Mouse (Mus musculus) heart, embryonic 16.5 days (tissue): ENCODE results near the gene Srsf4. TPM values are rescaled to one million over a fixed set of nuclear protein-coding genes. Genes with fewer than 3 reads are reported as not detected.

Experiments used
- ATAC-seq: fragments of 200-750 bp; cut with Nextera tagmentation; replicated peaks from 2 replicates; pipeline ENCODE4 v1.8.0; 2017; ENCODE audit warnings: moderate number of reproducible peaks; ENCODE audit not compliant: insufficient read depth, low FRiP score; ENCODE audit errors: extremely low read depth
- H3K27ac ChIP-seq: fragments of 300-500 bp; sonication (generic); 2 replicates; pipeline ENCODE4 v1.5.1; 2014; ENCODE audit warnings: mild to moderate bottlenecking, low read length, control low read depth, moderate library complexity
- H3K27me3 ChIP-seq: fragments of 300-500 bp; sonication (generic); 2 replicates; pipeline ENCODE4 v1.6.1; 2014; ENCODE audit warnings: low read length, mixed read lengths; ENCODE audit not compliant: control insufficient read depth, insufficient read depth
- H3K36me3 ChIP-seq: fragments of 300-500 bp; sonication (generic); 2 replicates; pipeline ENCODE4 v1.6.1; 2014; ENCODE audit not compliant: control insufficient read depth, insufficient read depth
- H3K4me1 ChIP-seq: fragments of 300-500 bp; sonication (generic); 2 replicates; pipeline ENCODE4 v1.6.1; 2014; ENCODE audit warnings: low read length, mixed read lengths; ENCODE audit not compliant: control insufficient read depth, insufficient read depth
- H3K4me2 ChIP-seq: fragments of 300-500 bp; sonication (generic); 2 replicates; pipeline ENCODE4 v1.6.1; 2014; ENCODE audit warnings: low read depth, mild to moderate bottlenecking, control low read depth, low read length
- H3K4me3 ChIP-seq: fragments of 300-500 bp; sonication (generic); 2 replicates; pipeline ENCODE4 v1.5.1; 2014; ENCODE audit warnings: mild to moderate bottlenecking, control low read depth, low read length
- H3K9ac ChIP-seq: fragments of 300-500 bp; sonication (generic); 2 replicates; pipeline ENCODE4 v1.6.1; 2014; ENCODE audit warnings: low read length, control low read depth
- H3K9me3 ChIP-seq: fragments of 300-500 bp; sonication (generic); replicated peaks from 2 replicates; pipeline ENCODE4 v1.6.1; 2016; ENCODE audit warnings: low read length; ENCODE audit not compliant: control insufficient read depth
- WGBS: fragments of 180-500 bp; shearing (Covaris S2); extraction: QIAGEN DNeasy Blood & Tissue Kit; methylation state at CpG from one replicate; pipeline ENCODE4 v1.1.7; 2014; 5-methylcytosine and 5-hydroxymethylcytosine counted together
- polyA plus RNA-seq: library from polyadenylated mRNA; unstranded; fragments of >200 nt; fragmentation: Nextera tagmentation; extraction: Ambion mirVana; gene quantifications from 2 replicates; pipeline ENCODE4 v1.2.1, GENCODE M21; 2015

Gene Srsf4
- polyA plus RNA-seq, 1 experiment from 2014 or later: 76.8 TPM

DNA sequence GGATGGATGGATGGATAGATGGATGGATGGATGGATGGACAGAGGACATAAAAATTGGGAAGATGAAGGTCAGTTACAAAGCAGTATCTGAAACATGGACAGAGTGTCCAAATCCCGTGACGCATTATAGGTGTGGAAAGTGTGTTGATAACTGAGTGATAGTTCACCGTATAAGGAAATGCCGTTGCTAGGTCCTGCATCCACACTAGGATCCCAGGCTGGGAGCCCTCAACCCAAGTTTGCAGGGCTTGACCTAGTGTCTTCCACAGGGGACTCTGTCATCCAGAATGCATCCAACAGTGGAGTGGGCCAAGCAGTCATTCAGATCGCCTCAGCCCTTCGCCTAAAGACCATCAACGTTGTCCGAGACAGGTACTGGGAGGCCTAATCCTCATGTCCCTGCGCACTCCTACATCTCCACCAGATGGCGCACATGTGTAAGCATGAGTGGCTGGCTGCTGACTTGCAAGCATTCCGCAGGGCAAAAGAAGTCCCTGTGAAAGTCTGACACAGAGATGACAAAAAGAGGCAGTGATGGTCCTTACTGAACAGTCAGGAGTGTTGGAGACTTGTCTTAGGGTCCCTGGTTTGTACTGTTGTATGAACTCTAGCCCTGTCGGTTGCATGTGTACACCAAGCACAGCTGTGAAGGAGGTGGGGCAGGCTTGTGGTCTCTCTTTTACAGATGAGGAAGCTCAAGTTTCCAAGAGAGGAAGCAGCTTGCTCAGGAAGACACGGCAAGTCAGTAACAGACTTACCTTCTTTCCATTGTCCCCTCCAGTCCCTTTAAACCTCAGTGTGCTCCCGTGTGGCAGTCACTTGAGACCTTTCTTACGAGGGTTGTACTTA lies 12.7 kb upstream of the Srsf4 start:
- Histone ChIP-seq H3K9ac (no peak overlapping the region), H3K9me3 (no peaks in the 10 kb centered on the region), H3K27ac (peak overlapping the region; percentile 33; the same call in 1 of the 2 replicates), H3K4me2 (no peak overlapping the region), H3K27me3 (no peaks in the 10 kb centered on the region), H3K4me1 (no peaks in the 10 kb centered on the region), H3K36me3 (peaks cover 13% of the 10 kb centered on the region), H3K4me3 (no peak overlapping the region)
- 0 out of 2 replicates have a peak, but pooled peaks have one; percentile 49 for ATAC-seq
- WGBS: 40% methylated on average over 15 of the region's 15 CpGs

DNA sequence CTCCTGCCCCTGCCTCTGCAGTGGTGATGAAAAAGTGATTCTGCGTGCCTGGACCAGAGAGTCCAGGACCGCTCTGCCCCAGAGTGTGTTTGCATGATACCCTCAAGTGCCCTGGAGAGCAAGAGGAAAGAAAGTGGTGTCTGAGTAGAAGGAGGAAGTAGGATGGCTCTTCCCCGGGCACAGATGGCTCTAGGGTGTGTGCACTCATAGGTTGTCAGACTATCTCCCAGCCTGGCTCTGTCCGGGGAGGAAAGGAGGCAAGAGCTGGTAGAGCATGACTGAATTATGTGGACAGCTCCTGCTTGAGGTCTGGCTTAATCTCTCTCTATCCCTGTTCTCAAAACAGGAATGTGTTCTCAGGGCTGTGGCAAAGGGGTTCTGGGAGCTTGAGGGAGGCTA lies 12.1 kb upstream of the Srsf4 start:
- WGBS: 73% methylated on average over 4 of the region's 4 CpGs
- Histone ChIP-seq H3K4me1 (no peaks in the 10 kb centered on the region), H3K9ac (no peak overlapping the region), H3K36me3 (peaks cover 13% of the 10 kb centered on the region), H3K4me3 (no peak overlapping the region), H3K9me3 (no peaks in the 10 kb centered on the region), H3K4me2 (no peak overlapping the region), H3K27ac (peak overlapping the region; percentile 33; the same call in 1 of the 2 replicates), H3K27me3 (no peaks in the 10 kb centered on the region)
- ATAC-seq: 0 out of 2 replicates have a peak, but pooled peaks have one; percentile 28

- ATAC-seq: no peak
- Histone ChIP-seq H3K9ac (peak overlapping the region; percentile 88), H3K36me3 (no peaks in the 10 kb centered on the region), H3K4me2 (peak overlapping the region; percentile 74), H3K27ac (peak overlapping the region; percentile 81), H3K4me1 (peaks cover 35% of the 10 kb centered on the region), H3K27me3 (no peaks in the 10 kb centered on the region), H3K9me3 (no peaks in the 10 kb centered on the region), H3K4me3 (peak overlapping the region; percentile 100)
- 10% methylated on average over 11 of the region's 11 CpGs for WGBS
These were observed 635 bp upstream of the Srsf4 start for GRCm38 (mm10) chr4:131872672-131873292.

DNA sequence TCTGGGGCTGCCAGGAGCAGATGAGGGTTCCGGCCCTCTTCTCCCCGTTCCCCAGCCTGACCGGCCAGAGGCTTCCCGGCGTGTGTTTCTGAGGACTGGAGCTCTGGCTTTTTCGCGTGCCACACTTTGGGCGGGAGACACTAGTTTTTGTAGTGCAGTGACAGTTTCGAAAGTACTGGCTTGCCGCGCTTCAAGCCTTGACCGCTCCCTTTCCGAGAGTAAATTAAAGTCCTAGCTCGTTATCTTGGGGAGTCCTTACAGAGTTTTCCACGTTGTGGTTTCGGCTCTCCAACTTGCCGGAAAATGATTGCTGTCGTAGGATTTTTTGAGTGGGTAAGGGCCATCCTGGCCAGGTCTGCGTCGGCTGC lies 736 bp downstream of the Srsf4 start:
- peak; percentile 4 for ATAC-seq
- no peaks in the 10 kb centered on the region for H3K27me3 ChIP-seq
- peak overlapping the region; percentile 100 for H3K4me3 ChIP-seq
- under 1% methylated on average over 20 of the region's 20 CpGs for WGBS
- H3K9ac ChIP-seq: peak overlapping the region; percentile 100
- peak overlapping the region; percentile 91 for H3K4me2 ChIP-seq
- H3K4me1 ChIP-seq: peaks cover 36% of the 10 kb centered on the region
- H3K36me3 ChIP-seq: no peaks in the 10 kb centered on the region
- no peaks in the 10 kb centered on the region for H3K9me3 ChIP-seq
- H3K27ac ChIP-seq: peak overlapping the region; percentile 100

- H3K4me2 ChIP-seq: peak overlapping the region; percentile 91
- WGBS: 3% methylated on average over 11 of the region's 11 CpGs
- H3K27ac ChIP-seq: peak overlapping the region; percentile 100
- no peaks in the 10 kb centered on the region for H3K27me3 ChIP-seq
- ATAC-seq: no peak
- H3K36me3 ChIP-seq: no peaks in the 10 kb centered on the region
- H3K4me3 ChIP-seq: peak overlapping the region; percentile 100
- peak overlapping the region; percentile 100 for H3K9ac ChIP-seq
- H3K9me3 ChIP-seq: no peaks in the 10 kb centered on the region
- peaks cover 37% of the 10 kb centered on the region for H3K4me1 ChIP-seq
These were observed 1.1 kb downstream of the Srsf4 start for GRCm38 (mm10) chr4:131874567-131874966.

DNA sequence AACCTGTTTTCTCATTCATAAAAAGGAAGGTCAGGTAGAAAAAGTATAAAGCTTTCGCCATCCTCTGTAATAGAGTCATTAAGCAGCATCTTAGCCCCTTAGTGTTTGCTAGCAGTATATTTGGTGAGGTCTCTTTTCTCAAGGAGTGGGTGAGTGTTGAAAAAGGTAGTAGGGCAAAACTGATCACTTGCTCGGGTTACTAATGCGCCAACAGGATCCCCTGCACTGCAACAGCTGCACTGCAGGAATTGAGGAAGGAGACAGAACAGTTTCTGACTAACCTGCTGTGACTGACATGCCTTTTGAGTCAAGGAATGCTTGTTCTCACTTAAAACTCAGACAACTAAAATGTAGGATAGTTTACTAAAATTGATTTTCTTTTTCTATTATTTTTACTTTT lies 1.8 kb downstream of the Srsf4 start:
- ATAC-seq: no peak
- peak overlapping the region; percentile 100 for H3K4me3 ChIP-seq
- no peaks in the 10 kb centered on the region for H3K36me3 ChIP-seq
- peaks cover 38% of the 10 kb centered on the region for H3K4me1 ChIP-seq
- no peak overlapping the region for H3K27ac ChIP-seq
- peak overlapping the region; percentile 91 for H3K4me2 ChIP-seq
- peak overlapping the region; percentile 100 for H3K9ac ChIP-seq
- 41% methylated on average over 3 of the region's 3 CpGs for WGBS
- H3K27me3 ChIP-seq: no peaks in the 10 kb centered on the region
- no peaks in the 10 kb centered on the region for H3K9me3 ChIP-seq

- no peak overlapping the region for H3K4me3 ChIP-seq
- no peaks in the 10 kb centered on the region for H3K36me3 ChIP-seq
- no peaks in the 10 kb centered on the region for H3K27me3 ChIP-seq
- H3K9me3 ChIP-seq: no peaks in the 10 kb centered on the region
- peak overlapping the region; percentile 29; the same call in 1 of the 2 replicates for H3K4me2 ChIP-seq
- 0 out of 2 replicates have a peak overlapping the region, but pooled peaks have one; percentile 3 for H3K9ac ChIP-seq
- 45% methylated on average over 2 of the region's 2 CpGs for WGBS
- no peak overlapping the region for H3K27ac ChIP-seq
- peaks cover 50% of the 10 kb centered on the region for H3K4me1 ChIP-seq
- no peak for ATAC-seq
These were observed 3.4 kb downstream of the Srsf4 start for GRCm38 (mm10) chr4:131876836-131877235.

- Histone ChIP-seq H3K36me3 (no peaks in the 10 kb centered on the region), H3K4me2 (no peak overlapping the region), H3K4me3 (no peak overlapping the region), H3K27me3 (no peaks in the 10 kb centered on the region), H3K27ac (peak overlapping the region; percentile 32; the same call in 1 of the 2 replicates), H3K9ac (no peak overlapping the region), H3K9me3 (no peaks in the 10 kb centered on the region), H3K4me1 (peaks cover 62% of the 10 kb centered on the region)
- no peak for ATAC-seq
- WGBS: 52% methylated on average over 1 of the region's 1 CpGs
These were observed 6.3 kb downstream of the Srsf4 start for GRCm38 (mm10) chr4:131879692-131880091.

DNA sequence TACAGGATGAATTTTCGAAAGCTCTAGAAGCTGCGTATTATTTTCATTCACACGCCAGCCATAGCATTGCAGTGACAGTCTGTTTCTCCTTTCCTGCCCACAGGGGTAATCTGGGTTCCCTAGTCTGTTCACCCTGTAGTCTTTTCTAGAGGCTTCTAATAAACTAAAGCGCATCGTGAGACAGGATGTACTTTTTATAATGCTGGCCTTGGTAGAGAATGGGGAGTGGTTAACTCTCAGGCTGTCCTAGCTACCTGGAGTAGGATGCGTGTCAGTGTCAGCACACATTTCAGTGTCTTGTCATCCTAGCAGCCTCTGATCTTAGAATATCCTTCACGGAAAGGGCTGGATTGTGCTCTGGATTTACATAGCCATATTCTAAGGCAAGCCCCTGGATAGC lies 7.9 kb downstream of the Srsf4 start:
- H3K9ac ChIP-seq: no peak overlapping the region
- no peaks in the 10 kb centered on the region for H3K27me3 ChIP-seq
- no peak overlapping the region for H3K4me2 ChIP-seq
- no peak overlapping the region for H3K4me3 ChIP-seq
- H3K27ac ChIP-seq: no peak overlapping the region
- WGBS: 79% methylated on average over 7 of the region's 7 CpGs
- peaks cover 3% of the 10 kb centered on the region for H3K36me3 ChIP-seq
- ATAC-seq: no peak
- H3K4me1 ChIP-seq: peaks cover 55% of the 10 kb centered on the region
- H3K9me3 ChIP-seq: no peaks in the 10 kb centered on the region
